8 mouse cellular contexts compared by ENCODE assay signal in genomic region chr5:138160842-138161665, GRCm38 (mm10). TPM values are rescaled to one million over a fixed set of nuclear protein-coding genes. Genes with fewer than 3 reads are reported as not detected.
DNase-seq lines count a peak whose midpoint lies in the region; ATAC-seq and TF ChIP-seq lines count a peak whose summit lies in the region.

Gene Cops6 (plus strand): TSS chr5:138161071.

- peaks cover 0 to 3% of the 10 kb centered on the region in 2 experiments; a peak in 1 of 4 replicates for H3K4me1 ChIP-seq in MEL (ENCODE audit: control insufficient read depth in 1 of 2, insufficient read depth in 2 of 2, low read length in 2 of 2)
- H3K4me1 ChIP-seq in lung, embryonic 16.5 days (replicated peaks; ENCODE audit: control insufficient read depth, insufficient read depth, low read length), result peaks cover 8% of the 10 kb centered on the region; the same call in 1 of the 2 replicates

- no peaks in the 10 kb centered on the region for H3K9me3 ChIP-seq in MEL (replicated peaks; ENCODE audit: insufficient read depth, low read length)
- H3K9me3 ChIP-seq in lung, embryonic 16.5 days (ENCODE audit: control insufficient read depth, low read length), result no peaks in the 10 kb centered on the region

- peaks cover 9% of the 10 kb centered on the region for H3K79me2 ChIP-seq in MEL (ENCODE audit: control insufficient read depth, insufficient read depth, low read length, poor library complexity)

- DNase-seq in MEL (ENCODE audit: low read depth, low spot score), result peak; percentile 95
- DNase-seq in cerebellum, adult 8-10 months, result peak; percentile 92
- peak; percentile 83 for DNase-seq in forelimb bud, embryonic 11.5 days (ENCODE audit: low read depth, low spot score)
- peak; percentile 81 for DNase-seq in layer of hippocampus, adult 9-10 months (ENCODE audit: low spot score)
- peak; percentile 89 for DNase-seq in ovary, postnatal 10 days (ENCODE audit: low spot score)
- DNase-seq in thymus, postnatal 10 days (ENCODE audit: low spot score in 2 of 2), result peak; percentile 91 to 93

- no peak for TF ChIP-seq EP300 in MEL (IDR thresholded peaks at IDR 0.05; ENCODE audit: low read depth in 1 of 2, low read length in 2 of 2)

- H3K9ac ChIP-seq in MEL (ENCODE audit: control insufficient read depth, low read depth, low read length, poor library complexity, severe bottlenecking), result peak within 1 kb of the TSS; percentile 89
- H3K9ac ChIP-seq in lung, embryonic 16.5 days (ENCODE audit: low read length), result peak within 1 kb of the TSS; percentile 86

- peak within 1 kb of the TSS; percentile 78 to 91 for H3K4me3 ChIP-seq in MEL (ENCODE audit: control insufficient read depth in 1 of 2, insufficient read depth in 1 of 2, low read depth in 2 of 2, low read length in 2 of 2)
- peak within 1 kb of the TSS; percentile 91 for H3K4me3 ChIP-seq in lung, embryonic 16.5 days (ENCODE audit: low read length)

- TF ChIP-seq RAD21 in MEL (IDR thresholded peaks at IDR 0.05; ENCODE audit: low read depth, low read length), result no peak

- TF ChIP-seq CTCF in MEL (IDR thresholded peaks at IDR 0.05 in 2 of 3, conservative IDR thresholded peaks at IDR 0.05 in 1 of 3; ENCODE audit: control insufficient read depth in 1 of 3, insufficient read depth in 1 of 3, low read depth in 2 of 3, low read length in 3 of 3, poor library complexity in 1 of 3, severe bottlenecking in 1 of 3), result 0 out of 6 replicates have a peak, but pooled peaks of 1 of the 3 experiments have one; percentile 6

- under 1% methylated on average over 42 of the region's 42 CpGs for WGBS in lung, embryonic 16.5 days

- H3K27me3 ChIP-seq in MEL (ENCODE audit: control insufficient read depth in 1 of 2, insufficient read depth in 2 of 2, low read length in 2 of 2), result no peaks in the 10 kb centered on the region
- H3K27me3 ChIP-seq in lung, embryonic 16.5 days (ENCODE audit: control insufficient read depth, insufficient read depth, low read depth, low read length), result no peaks in the 10 kb centered on the region

- TF ChIP-seq POLR2A in MEL (IDR thresholded peaks at IDR 0.05; ENCODE audit: control insufficient read depth in 1 of 2, insufficient read depth in 1 of 2, low read depth in 1 of 2, low read length in 2 of 2, poor library complexity in 1 of 2), result peak; percentile 79 to 81

- H3K27ac ChIP-seq in MEL (ENCODE audit: control insufficient read depth, low read depth, low read length), result peak within 1 kb of the TSS; percentile 56
- peak within 1 kb of the TSS; percentile 72 for H3K27ac ChIP-seq in lung, embryonic 16.5 days (ENCODE audit: low read length)

- H3K4me2 ChIP-seq in lung, embryonic 16.5 days (ENCODE audit: low read depth, low read length), result peak within 1 kb of the TSS; percentile 79

- ATAC-seq in hematopoietic stem cell, adult 5-6 weeks (replicated peaks in 1 of 2; ENCODE audit: insufficient read depth in 1 of 2, low FRiP score in 2 of 2, low TSS enrichment in 1 of 2, low read depth in 1 of 2, poor library complexity in 2 of 2, severe bottlenecking in 2 of 2), result peak; percentile 95
- peak; percentile 97 for ATAC-seq in lung, embryonic 16.5 days (ENCODE audit: low read depth)

- H3K36me3 ChIP-seq in MEL (ENCODE audit: control insufficient read depth in 1 of 2, insufficient read depth in 2 of 2, low read length in 2 of 2), result peaks cover 3 to 7% of the 10 kb centered on the region in 2 experiments; a peak in 1 of 4 replicates
- peaks cover 31% of the 10 kb centered on the region for H3K36me3 ChIP-seq in lung, embryonic 16.5 days (ENCODE audit: control insufficient read depth, insufficient read depth, low read length)

TF ChIP-seq in MEL, 35 proteins besides CTCF, POLR2A, EP300 and RAD21:
- peak; percentile 94 for TF ChIP-seq SIN3A (IDR thresholded peaks at IDR 0.05; ENCODE audit: low read length)
- no peak for TF ChIP-seq E2F4 (IDR thresholded peaks at IDR 0.05; ENCODE audit: borderline replicate concordance, low read depth, low read length)
- no peak for TF ChIP-seq RCOR1 (IDR thresholded peaks at IDR 0.05; ENCODE audit: low read depth, low read length)
- peak; percentile 75 for TF ChIP-seq MXI1 (IDR thresholded peaks at IDR 0.05; ENCODE audit: low read depth, low read length)
- TF ChIP-seq TCF12 (IDR thresholded peaks at IDR 0.05; ENCODE audit: low read depth, low read length), result peak; percentile 82
- no peak for TF ChIP-seq GABPA (IDR thresholded peaks at IDR 0.05; ENCODE audit: low read depth, low read length)
- TF ChIP-seq MAZ (IDR thresholded peaks at IDR 0.05; ENCODE audit: low read depth, low read length), result peak; percentile 80
- no peak for TF ChIP-seq CHD1 (IDR thresholded peaks at IDR 0.05; ENCODE audit: low read depth, low read length)
- TF ChIP-seq UBTF (IDR thresholded peaks at IDR 0.05; ENCODE audit: borderline replicate concordance, insufficient read depth, low read depth, low read length), result 0 out of 2 replicates have a peak, but pooled peaks have one; percentile 22
- TF ChIP-seq MEF2A (IDR thresholded peaks at IDR 0.05; ENCODE audit: extremely low read depth, insufficient replicate concordance, low read depth, low read length, poor library complexity, severe bottlenecking), result no peak
- no peak for TF ChIP-seq MAFK (IDR thresholded peaks at IDR 0.05; ENCODE audit: borderline replicate concordance, low read depth, low read length)
- TF ChIP-seq POLR2AphosphoS5 (IDR thresholded peaks at IDR 0.05; ENCODE audit: borderline replicate concordance, low read depth, low read length), result no peak
- TF ChIP-seq USF2 (IDR thresholded peaks at IDR 0.05; ENCODE audit: borderline replicate concordance in 1 of 2, insufficient read depth in 1 of 2, low read depth in 1 of 2, low read length in 2 of 2), result no peak
- TF ChIP-seq TAL1 (IDR thresholded peaks at IDR 0.05; ENCODE audit: low read length), result no peak
- TF ChIP-seq ZC3H11A (IDR thresholded peaks at IDR 0.05; ENCODE audit: low read depth, low read length), result no peak
- TF ChIP-seq ETS1 (IDR thresholded peaks at IDR 0.05; ENCODE audit: low read depth, low read length), result no peak
- 0 out of 2 replicates have a peak, but pooled peaks have one; percentile 34 for TF ChIP-seq MYC (IDR thresholded peaks at IDR 0.05; ENCODE audit: low read depth, low read length)
- no peak for TF ChIP-seq MYB (IDR thresholded peaks at IDR 0.05; ENCODE audit: low read depth, low read length)
- TF ChIP-seq HCFC1 (IDR thresholded peaks at IDR 0.05; ENCODE audit: low read depth, low read length), result peak; percentile 97
- peak; percentile 85 for TF ChIP-seq KAT2A (conservative IDR thresholded peaks at IDR 0.05; ENCODE audit: low read depth, low read length)
- no peak for TF ChIP-seq BHLHE40 (IDR thresholded peaks at IDR 0.05; ENCODE audit: borderline replicate concordance, low read depth, low read length)
- TF ChIP-seq GATA1 (IDR thresholded peaks at IDR 0.05; ENCODE audit: low read depth, low read length), result no peak
- no peak for TF ChIP-seq ZKSCAN1 (IDR thresholded peaks at IDR 0.05; ENCODE audit: low read depth, low read length)
- TF ChIP-seq CHD2 (IDR thresholded peaks at IDR 0.05; ENCODE audit: low read length), result no peak
- TF ChIP-seq NRF1 (IDR thresholded peaks at IDR 0.05; ENCODE audit: insufficient read depth, low read depth, low read length, poor library complexity, severe bottlenecking), result peak; percentile 92
- 0 out of 2 replicates have a peak, but pooled peaks have one; percentile 1 for TF ChIP-seq SMC3 (IDR thresholded peaks at IDR 0.05; ENCODE audit: low read depth, low read length)
- TF ChIP-seq JUND (IDR thresholded peaks at IDR 0.05; ENCODE audit: low read depth, low read length), result no peak
- TF ChIP-seq POLR2AphosphoS2 (IDR thresholded peaks at IDR 0.05; ENCODE audit: low read length), result peak; percentile 58; the same call in 1 of the 2 replicates
- peak; percentile 56; the same call in 1 of the 2 replicates for TF ChIP-seq ZNF384 (IDR thresholded peaks at IDR 0.05; ENCODE audit: low read depth, low read length)
- peak; percentile 42 for TF ChIP-seq USF1 (IDR thresholded peaks at IDR 0.05; ENCODE audit: low read depth, low read length)
- peak; percentile 28; the same call in 1 of the 2 replicates for TF ChIP-seq MAX (IDR thresholded peaks at IDR 0.05; ENCODE audit: low read length)
- TF ChIP-seq ELF1 (IDR thresholded peaks at IDR 0.05; ENCODE audit: low read depth, low read length), result peak; percentile 72
- TF ChIP-seq TBP (IDR thresholded peaks at IDR 0.05; ENCODE audit: low read depth, low read length), result peak; percentile 74
- TF ChIP-seq NELFE (IDR thresholded peaks at IDR 0.05; ENCODE audit: low read depth, low read length), result peak; percentile 87
- no peak for TF ChIP-seq ZMIZ1 (IDR thresholded peaks at IDR 0.05; ENCODE audit: low read depth, low read length)

RNA-seq across cellular contexts. Expression of gene Cops6, which starts in this region (rescaled TPM):
- total RNA-seq in MEL (2012; rRNA removed), result 52.6 and 63.7 TPM in 2 replicates
- 100 to 1,000 TPM in 1 of 2 experiments, not detected in 1; 152 TPM for polyA plus RNA-seq in MEL (2012; ENCODE audit: insufficient read depth in 1 of 2, insufficient read length in 2 of 2, low read depth in 1 of 2, low replicate concordance in 2 of 2, missing spikeins in 1 of 2)
- 32.6 and 52.6 TPM in 2 replicates for total RNA-seq in hematopoietic stem cell, adult 5-6 weeks (2017)
- 292 and 301 TPM in 2 replicates for polyA plus RNA-seq in lung, embryonic 16.5 days (2015; fragmentation: Nextera tagmentation; extraction: Ambion mirVana)

Comparison
In these comparisons a context has a peak if more than half of its experiments do, and no peak if none do; other contexts are left out.
1. Peak in every context shown above with its lines: DNase-seq, ATAC-seq, H3K4me3 ChIP-seq and H3K27ac ChIP-seq.